Mouse (Mus musculus) lung, embryonic 14.5 days (tissue): ENCODE measurements at regions not wholly inside any gene's neighbourhood (a gene's known extent, or its start where the extent isn't known, plus 50 kb on each side); places are given as distances from the start of the nearest gene placed in this dataset.

ENCODE experiments used
- ATAC-seq: fragments of 200-750 bp; cut with Nextera tagmentation; 2 replicates; pipeline ENCODE4 v1.8.0; 2017; ENCODE audit warnings: mild to moderate bottlenecking, moderate TSS enrichment, moderate library complexity; ENCODE audit not compliant: insufficient read depth
- DNase-seq: peaks from one replicate; pipeline ENCODE4 v3.0.0-alpha.2; 2015
- H3K27ac ChIP-seq: fragments of 300-500 bp; sonication (generic); 2 replicates; pipeline ENCODE4 v1.5.1; 2014; ENCODE audit warnings: low read depth, mild to moderate bottlenecking, moderate library complexity
- H3K27me3 ChIP-seq: fragments of 300-500 bp; sonication (generic); 2 replicates; pipeline ENCODE4 v1.6.1; 2014; ENCODE audit warnings: low read length, control low read depth; ENCODE audit not compliant: insufficient read depth
- H3K36me3 ChIP-seq: fragments of 300-500 bp; sonication (generic); 2 replicates; pipeline ENCODE4 v1.6.1; 2014; ENCODE audit warnings: control low read depth; ENCODE audit not compliant: insufficient read depth
- H3K4me1 ChIP-seq: fragments of 300-500 bp; sonication (generic); 2 replicates; pipeline ENCODE4 v1.6.1; 2014; ENCODE audit warnings: antibody characterized with exemption, control low read depth; ENCODE audit not compliant: insufficient read depth
- H3K4me2 ChIP-seq: fragments of 300-500 bp; sonication (generic); 2 replicates; pipeline ENCODE4 v1.6.1; 2014; ENCODE audit warnings: mild to moderate bottlenecking
- H3K4me3 ChIP-seq: fragments of 300-500 bp; sonication (generic); 2 replicates; pipeline ENCODE4 v1.5.1; 2014; ENCODE audit warnings: low read depth, low read length
- H3K9ac ChIP-seq: fragments of 300-500 bp; sonication (generic); 2 replicates; pipeline ENCODE4 v1.6.1; 2014
- H3K9me3 ChIP-seq: fragments of 300-500 bp; sonication (generic); 2 replicates; pipeline ENCODE4 v1.6.1; 2016; ENCODE audit warnings: low read depth, low read length, control low read depth
- CTCF ChIP-seq: IDR thresholded peaks from 2 replicates; pipeline ENCODE4 v1.5.1; 2016; ENCODE audit warnings: antibody characterized with exemption, low read depth
- WGBS: fragments of 180-500 bp; shearing (Covaris S2); extraction: QIAGEN DNeasy Blood & Tissue Kit; methylation state at CpG from one replicate; pipeline ENCODE4 v1.1.7; 2014; 5-methylcytosine and 5-hydroxymethylcytosine counted together

DNA sequence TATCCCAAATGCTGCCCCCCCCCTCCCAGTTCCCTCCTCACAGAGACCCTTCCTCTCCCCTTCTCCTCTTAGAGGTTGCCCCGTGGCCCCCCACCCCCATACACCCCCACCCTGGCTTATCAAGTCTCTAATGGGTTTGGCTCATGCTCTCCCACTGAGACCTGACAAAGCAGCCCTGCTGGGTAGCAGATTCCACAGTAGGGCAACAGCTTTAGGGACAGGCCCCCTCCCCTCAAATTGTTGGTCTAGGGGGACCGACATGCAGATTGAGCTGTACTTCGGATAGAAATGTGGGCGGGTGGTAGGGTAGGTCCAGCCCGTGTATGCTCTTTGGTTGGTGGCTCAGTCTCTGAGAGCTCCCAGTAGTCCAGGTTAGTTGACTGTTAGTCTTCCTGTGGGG, 113.3 kb downstream of the Zfp281 start:
- no peaks in the 10 kb centered on the region for H3K27me3 ChIP-seq
- no peak overlapping the region for H3K4me3 ChIP-seq
- H3K36me3 ChIP-seq = no peaks in the 10 kb centered on the region
- no peak overlapping the region for H3K27ac ChIP-seq
- DNase-seq (no peak), ATAC-seq (no peak)
- H3K9ac ChIP-seq = no peak overlapping the region
- H3K4me1 ChIP-seq = no peaks in the 10 kb centered on the region
- 28% methylated on average over 5 of the region's 5 CpGs for WGBS
- H3K4me2 ChIP-seq = no peak overlapping the region
- TF ChIP-seq CTCF = no peak
- no peaks in the 10 kb centered on the region for H3K9me3 ChIP-seq

DNA sequence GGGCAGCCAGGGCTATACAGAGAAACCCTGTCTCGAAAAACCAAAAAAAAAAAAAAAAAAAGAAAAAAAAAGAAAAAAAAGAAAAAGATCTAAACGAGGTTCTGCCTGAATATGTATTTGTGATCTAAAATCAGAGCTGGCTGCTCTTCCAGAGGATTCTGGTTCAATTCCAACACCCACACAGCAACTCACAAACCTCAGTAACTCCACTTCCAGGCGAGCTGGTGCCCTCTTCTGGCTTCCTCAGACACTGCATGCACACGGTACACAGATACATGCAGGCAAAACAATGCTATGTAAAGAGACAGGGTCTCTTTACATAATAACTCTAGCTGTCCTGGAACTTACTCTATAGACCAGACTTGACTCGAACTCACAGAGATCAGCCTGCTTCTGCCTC, 114.8 kb downstream of the Zfp281 start:
- 85% methylated on average over 5 of the region's 5 CpGs for WGBS

DNA sequence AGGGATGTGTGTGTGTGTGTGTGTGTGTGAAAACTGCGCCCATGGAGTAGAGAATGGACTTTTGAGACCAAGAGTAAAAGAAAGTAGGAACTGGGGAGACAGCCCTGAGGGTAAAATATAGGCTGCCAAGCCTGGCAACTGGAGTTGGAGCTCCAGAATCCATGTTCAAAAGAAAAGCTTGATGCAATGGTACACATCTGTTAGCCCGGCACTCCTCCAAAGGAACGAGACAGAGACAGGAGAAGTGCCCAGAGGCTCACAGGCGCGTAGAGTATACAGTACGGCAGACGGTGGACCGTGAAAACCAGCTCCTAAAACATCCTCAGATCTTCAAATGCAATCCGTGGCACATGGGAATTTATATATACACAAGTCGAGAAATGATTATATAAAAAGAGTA, 116.4 kb downstream of the Zfp281 start:
- DNase-seq (no peak), ATAC-seq (no peak)
- Histone ChIP-seq H3K4me3 (no peak overlapping the region), H3K4me1 (no peaks in the 10 kb centered on the region), H3K9ac (no peak overlapping the region), H3K9me3 (no peaks in the 10 kb centered on the region), H3K27ac (no peak overlapping the region), H3K36me3 (no peaks in the 10 kb centered on the region), H3K27me3 (no peaks in the 10 kb centered on the region), H3K4me2 (no peak overlapping the region)
- WGBS = 74% methylated on average over 10 of the region's 10 CpGs
- TF ChIP-seq CTCF = no peak

More for the DNA sequence above, 114.8 kb downstream of the Zfp281 start:
- Histone ChIP-seq H3K4me2 (no peak overlapping the region), H3K9ac (no peak overlapping the region), H3K27me3 (no peaks in the 10 kb centered on the region), H3K27ac (no peak overlapping the region), H3K4me3 (no peak overlapping the region), H3K36me3 (no peaks in the 10 kb centered on the region), H3K4me1 (no peaks in the 10 kb centered on the region), H3K9me3 (no peaks in the 10 kb centered on the region)
- DNase-seq = peak; percentile 55
- peak; percentile 57 for TF ChIP-seq CTCF
- ATAC-seq = no peak

GRCm38 (mm10) chr1:136749188-136749587, 124.5 kb downstream of the Zfp281 start:
- no peaks in the 10 kb centered on the region for H3K36me3 ChIP-seq
- no peaks in the 10 kb centered on the region for H3K4me1 ChIP-seq
- H3K9me3 ChIP-seq = no peaks in the 10 kb centered on the region
- DNase-seq (peak; percentile 62), ATAC-seq (no peak)
- no peak overlapping the region for H3K4me3 ChIP-seq
- no peaks in the 10 kb centered on the region for H3K27me3 ChIP-seq
- H3K27ac ChIP-seq = no peak overlapping the region
- H3K4me2 ChIP-seq = no peak overlapping the region
- no peak overlapping the region for H3K9ac ChIP-seq
- peak; percentile 74 for TF ChIP-seq CTCF
- 55% methylated on average over 8 of the region's 8 CpGs for WGBS

DNA sequence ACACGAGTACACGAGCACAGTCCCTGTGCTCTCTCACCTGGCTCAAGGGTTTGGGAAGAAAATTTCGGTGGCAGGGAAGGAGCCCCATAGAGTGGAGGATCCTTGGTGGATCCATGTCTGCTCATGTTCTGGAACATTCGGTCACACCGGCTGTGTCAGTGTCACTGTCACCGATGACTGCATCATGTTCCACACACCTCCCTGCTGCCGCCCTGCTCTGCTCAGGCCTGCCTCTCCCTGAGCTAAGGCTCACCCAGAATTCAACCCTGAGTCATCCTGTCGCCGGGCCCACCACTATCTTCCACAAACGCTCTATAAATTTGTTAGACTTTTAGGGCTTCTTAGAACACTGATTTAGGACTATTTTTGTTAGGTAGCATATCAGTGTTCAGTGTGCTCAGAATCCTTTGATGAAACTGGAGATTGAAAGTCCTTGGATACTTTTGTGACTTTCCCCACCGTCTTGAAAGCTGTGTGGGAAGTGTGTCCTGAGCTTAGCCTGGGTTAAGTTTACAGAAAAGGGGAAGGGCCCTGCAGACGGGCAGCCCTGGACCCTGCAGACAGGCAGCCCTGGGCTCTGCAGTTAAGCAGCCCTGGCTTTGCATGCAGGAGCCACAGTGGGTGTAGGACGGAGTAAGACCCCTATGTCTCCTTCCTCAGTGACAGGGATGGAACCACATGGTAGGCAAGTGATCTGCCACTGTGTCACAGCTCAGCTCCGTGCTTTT, 126.9 kb downstream of the Zfp281 start:
- H3K9ac ChIP-seq = no peak overlapping the region
- H3K9me3 ChIP-seq = no peaks in the 10 kb centered on the region
- no peaks in the 10 kb centered on the region for H3K36me3 ChIP-seq
- no peaks in the 10 kb centered on the region for H3K27me3 ChIP-seq
- 0 out of 2 replicates have a peak, but pooled peaks cover 3% of the 10 kb centered on the region for H3K4me1 ChIP-seq
- DNase-seq (no peak), ATAC-seq (no peak; the same call in 1 of the 2 replicates)
- TF ChIP-seq CTCF = no peak
- 51% methylated on average over 14 of the region's 14 CpGs for WGBS
- H3K27ac ChIP-seq = no peak overlapping the region
- H3K4me3 ChIP-seq = no peak overlapping the region
- H3K4me2 ChIP-seq = no peak overlapping the region

DNA sequence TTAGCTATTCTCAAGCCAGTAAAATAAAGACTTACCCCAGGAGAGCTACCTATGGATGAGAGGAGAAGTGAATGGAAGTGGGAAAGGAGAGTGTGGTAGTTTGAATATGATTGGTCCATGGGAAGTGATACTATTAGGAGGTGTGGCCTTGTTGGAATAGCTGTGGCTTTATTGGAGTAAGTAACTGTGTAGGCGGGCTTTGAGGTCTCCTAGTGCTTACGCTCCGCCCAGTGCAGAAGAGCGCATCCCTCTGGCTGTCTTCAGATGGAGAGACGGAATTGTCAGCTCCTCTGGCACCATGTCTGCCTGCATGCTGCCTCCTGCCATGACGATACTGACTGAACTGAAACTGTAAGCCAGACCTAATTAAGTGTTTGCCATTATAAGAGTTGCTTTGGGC, 129.6 kb downstream of the Zfp281 start:
- Histone ChIP-seq H3K4me3 (no peak overlapping the region), H3K27me3 (no peaks in the 10 kb centered on the region), H3K4me1 (0 out of 2 replicates have a peak, but pooled peaks cover 4% of the 10 kb centered on the region), H3K27ac (no peak overlapping the region), H3K9ac (no peak overlapping the region), H3K9me3 (no peaks in the 10 kb centered on the region; the same call in 1 of the 2 replicates), H3K4me2 (no peak overlapping the region), H3K36me3 (no peaks in the 10 kb centered on the region)
- DNase-seq (no peak), ATAC-seq (no peak)
- WGBS = 96% methylated on average over 6 of the region's 6 CpGs
- TF ChIP-seq CTCF = no peak

DNA sequence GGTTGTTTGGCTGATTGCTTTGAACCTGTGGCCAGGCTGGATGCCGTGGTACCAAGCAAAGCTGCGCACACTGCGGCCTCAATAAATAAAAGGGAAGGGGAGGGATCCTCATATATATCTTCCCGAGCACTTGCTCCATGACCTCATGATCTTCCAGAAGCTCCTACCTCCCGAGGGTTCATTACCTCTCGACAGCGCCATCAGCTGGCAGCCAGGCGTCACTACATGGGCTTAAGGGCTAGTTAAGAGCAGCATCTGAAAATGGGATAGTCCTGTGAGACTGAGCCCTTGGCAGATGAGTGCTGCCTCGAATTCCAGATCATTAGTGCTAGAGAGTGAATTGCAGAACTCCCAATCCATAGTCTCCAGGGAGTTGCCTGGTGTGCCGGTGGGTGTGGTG, 134.0 kb downstream of the Zfp281 start:
- peak; percentile 20; the same call in 1 of the 2 replicates for TF ChIP-seq CTCF
- Histone ChIP-seq H3K9ac (no peak overlapping the region), H3K36me3 (no peaks in the 10 kb centered on the region), H3K27ac (no peak overlapping the region), H3K4me1 (0 out of 2 replicates have a peak, but pooled peaks cover 4% of the 10 kb centered on the region), H3K27me3 (no peaks in the 10 kb centered on the region), H3K4me2 (no peak overlapping the region), H3K9me3 (no peaks in the 10 kb centered on the region; the same call in 1 of the 2 replicates), H3K4me3 (no peak overlapping the region)
- ATAC-seq (no peak), DNase-seq (no peak)
- WGBS = 68% methylated on average over 10 of the region's 10 CpGs
